Mouse (Mus musculus) limb, embryonic 15.5 days (tissue): ENCODE data around the gene Mtor. TPM values are rescaled to one million over a fixed set of nuclear protein-coding genes. Genes with fewer than 3 reads are reported as not detected.
A peak's percentile ranks its signal among the peaks of the same experiment; 100 is the strongest.

Source experiments
- ATAC-seq: fragments of 200-750 bp; cut with Nextera tagmentation; 2 replicates; pipeline ENCODE4 v1.8.0; 2017; ENCODE audit warnings: low read depth, moderate TSS enrichment; ENCODE audit not compliant: insufficient number of reproducible peaks, low FRiP score, low TSS enrichment
- H3K27ac ChIP-seq: fragments of 300-500 bp; sonication (generic); 2 replicates; pipeline ENCODE4 v1.5.1; 2015; ENCODE audit warnings: moderate library complexity, mild to moderate bottlenecking, inconsistent platforms
- H3K27me3 ChIP-seq: fragments of 300-500 bp; sonication (generic); 2 replicates; pipeline ENCODE4 v1.6.1; 2015; ENCODE audit warnings: inconsistent platforms
- H3K36me3 ChIP-seq: fragments of 300-500 bp; sonication (generic); 2 replicates; pipeline ENCODE4 v1.6.1; 2015; ENCODE audit warnings: inconsistent platforms
- H3K4me1 ChIP-seq: fragments of 300-500 bp; sonication (generic); 2 replicates; pipeline ENCODE4 v1.6.1; 2015; ENCODE audit warnings: inconsistent platforms
- H3K4me2 ChIP-seq: fragments of 300-500 bp; sonication (generic); 2 replicates; pipeline ENCODE4 v1.6.1; 2015; ENCODE audit warnings: mild to moderate bottlenecking, inconsistent platforms
- H3K4me3 ChIP-seq: fragments of 300-500 bp; sonication (generic); 2 replicates; pipeline ENCODE4 v1.5.1; 2015; ENCODE audit warnings: mild to moderate bottlenecking, inconsistent platforms
- H3K9ac ChIP-seq: fragments of 300-500 bp; sonication (generic); 2 replicates; pipeline ENCODE4 v1.6.1; 2015; ENCODE audit warnings: inconsistent platforms
- H3K9me3 ChIP-seq: fragments of 300-500 bp; sonication (generic); 2 replicates; pipeline ENCODE4 v1.6.1; 2016; ENCODE audit warnings: inconsistent platforms
- WGBS: fragments of 180-500 bp; shearing (Covaris S2); methylation state at CpG from one replicate; pipeline ENCODE4 v1.1.7; 2015; 5-methylcytosine and 5-hydroxymethylcytosine counted together
- polyA plus RNA-seq: library from polyadenylated mRNA; unstranded; fragments of >200 nt; fragmentation: Nextera tagmentation; extraction: Ambion mirVana; gene quantifications from 2 replicates; pipeline ENCODE4 v1.2.1, GENCODE M21; 2015

The Mtor gene
- 13.6 and 13.8 TPM in 2 replicates for polyA plus RNA-seq

DNA sequence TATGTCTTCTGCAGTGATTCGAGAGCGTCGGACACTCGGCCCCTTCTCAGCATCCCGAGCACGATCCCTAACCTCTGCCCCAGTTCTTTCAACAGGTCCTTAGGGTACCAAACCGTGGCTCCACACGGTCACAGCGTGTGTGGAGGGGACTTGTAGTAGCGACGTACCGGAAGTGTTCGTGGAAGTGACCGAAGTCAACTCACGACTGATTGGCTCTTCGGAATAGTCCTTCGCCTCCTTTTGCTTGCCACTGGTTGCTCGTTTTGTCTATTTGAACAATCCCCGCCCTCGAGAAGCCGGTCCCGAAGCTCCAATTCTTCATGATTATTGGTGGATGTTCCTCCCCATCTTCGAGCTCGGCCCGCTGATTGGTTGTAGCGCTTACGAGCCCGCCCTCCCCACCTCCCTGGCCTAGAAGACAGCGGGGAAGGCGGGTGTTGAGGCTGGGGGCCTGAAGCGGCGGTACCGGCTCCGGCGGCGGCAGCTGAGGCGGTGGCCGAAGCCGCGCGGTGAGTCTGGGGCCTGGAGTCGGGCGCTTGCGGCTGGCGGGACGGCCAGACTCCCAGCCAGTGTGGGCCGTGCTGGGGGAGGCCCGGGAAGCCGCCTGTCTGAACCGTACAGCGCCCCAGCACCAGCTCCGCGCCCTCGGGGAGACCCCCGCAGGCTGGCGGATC is at the start of gene Mtor:
Gene Mtor (plus strand): TSS at position 433 of the 674 bp plus-strand sequence.
- peak; percentile 97 for ATAC-seq
- under 1% methylated on average over 56 of the region's 56 CpGs for WGBS

DNA sequence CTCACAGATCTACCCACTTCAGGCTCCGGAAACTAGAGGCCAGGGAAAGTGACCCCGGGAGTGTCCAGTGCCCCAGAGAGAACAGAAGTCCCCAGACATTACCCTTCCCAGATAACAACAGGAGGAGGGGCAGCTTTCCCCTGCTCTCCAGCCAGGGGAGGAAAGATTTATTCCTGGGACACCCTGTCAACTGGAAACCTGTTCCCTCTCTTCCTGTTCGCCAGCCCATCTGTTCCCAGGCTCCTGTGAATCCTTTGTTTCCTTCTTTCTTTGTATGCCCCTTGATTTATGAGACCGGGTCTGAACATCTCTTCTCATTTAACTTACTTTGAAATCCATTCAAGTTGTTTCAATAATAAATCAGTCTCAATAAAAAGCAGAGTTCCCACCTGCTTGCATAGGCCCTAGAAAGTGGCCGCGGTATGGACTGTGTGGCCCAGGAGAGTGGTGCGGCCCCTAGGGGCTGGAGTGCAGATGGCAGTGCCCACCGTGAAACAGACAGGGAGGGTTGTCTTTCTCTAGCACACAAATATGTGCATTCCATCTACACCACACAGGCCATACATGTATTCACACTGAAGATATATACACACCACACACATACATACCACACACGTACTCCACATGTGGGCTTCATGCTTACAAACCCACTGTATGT is 48.8 kb upstream of the Mtor start:
- Histone ChIP-seq H3K36me3 (no peaks in the 10 kb centered on the region), H3K9ac (no peak overlapping the region), H3K27ac (no peak overlapping the region), H3K27me3 (peaks cover 31% of the 10 kb centered on the region), H3K4me1 (peaks cover 6% of the 10 kb centered on the region), H3K4me2 (no peak overlapping the region), H3K9me3 (no peaks in the 10 kb centered on the region), H3K4me3 (no peak overlapping the region)
- 38% methylated on average over 9 of the region's 9 CpGs for WGBS
- ATAC-seq = no peak

More for the DNA sequence above, at the start of gene Mtor:
- H3K27me3 ChIP-seq = no peaks in the 10 kb centered on the region
- H3K27ac ChIP-seq = peak within 1 kb of the TSS; percentile 61
- H3K4me2 ChIP-seq = peak within 1 kb of the TSS; percentile 78
- peak within 1 kb of the TSS; percentile 99 for H3K4me3 ChIP-seq
- no peaks in the 10 kb centered on the region for H3K9me3 ChIP-seq
- peaks cover 13% of the 10 kb centered on the region for H3K36me3 ChIP-seq
- peaks cover 25% of the 10 kb centered on the region for H3K4me1 ChIP-seq
- H3K9ac ChIP-seq = peak within 1 kb of the TSS; percentile 83

DNA sequence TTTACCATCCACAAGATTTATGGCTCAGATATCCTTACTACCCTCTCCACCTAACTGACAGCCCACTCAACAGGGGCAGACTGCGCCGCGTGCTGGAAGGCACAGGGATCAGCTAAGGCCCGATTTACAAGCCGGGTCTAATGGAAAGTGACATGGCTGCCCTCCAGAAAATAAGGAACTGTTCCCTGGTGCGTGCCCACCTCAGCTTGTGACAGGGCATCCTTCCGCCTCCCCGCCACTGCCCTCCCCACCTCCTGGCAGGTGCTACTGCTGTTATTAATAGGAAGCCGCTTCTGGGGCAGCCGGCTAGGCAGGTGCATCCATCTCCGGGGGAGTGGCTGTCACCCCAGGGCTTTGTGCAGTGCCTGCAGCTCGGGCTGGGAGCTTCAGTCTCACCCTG is 45.0 kb upstream of the Mtor start:
- H3K36me3 ChIP-seq = no peaks in the 10 kb centered on the region
- no peak overlapping the region for H3K9ac ChIP-seq
- H3K4me3 ChIP-seq = no peak overlapping the region
- H3K9me3 ChIP-seq = no peaks in the 10 kb centered on the region
- H3K4me1 ChIP-seq = peaks cover 19% of the 10 kb centered on the region
- no peak overlapping the region for H3K4me2 ChIP-seq
- H3K27ac ChIP-seq = no peak overlapping the region
- 11% methylated on average over 12 of the region's 12 CpGs for WGBS
- H3K27me3 ChIP-seq = peaks cover 64% of the 10 kb centered on the region
- no peak for ATAC-seq

DNA sequence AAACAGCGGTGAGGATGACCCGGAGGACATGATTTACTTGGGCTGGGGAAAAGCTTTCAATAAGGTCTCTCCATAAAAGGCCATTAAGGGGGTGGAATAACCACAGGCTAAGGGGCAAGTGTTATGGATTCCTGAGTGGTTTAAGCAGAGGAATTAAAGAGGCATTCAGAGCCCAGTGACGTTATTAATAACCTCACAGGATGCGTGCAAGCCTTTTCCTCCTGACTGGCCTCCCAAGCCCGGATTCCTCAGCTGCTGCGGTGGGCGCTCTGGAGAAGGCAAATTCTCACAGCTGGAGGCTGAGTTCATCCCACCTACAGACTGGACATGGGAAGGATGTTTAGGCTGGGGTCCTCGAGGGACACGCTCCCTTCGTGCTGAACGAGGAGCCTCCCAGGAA is 43.7 kb upstream of the Mtor start:
- peak overlapping the region; percentile 25 for H3K4me2 ChIP-seq
- no peak for ATAC-seq
- no peaks in the 10 kb centered on the region for H3K36me3 ChIP-seq
- H3K4me3 ChIP-seq = no peak overlapping the region
- no peak overlapping the region for H3K27ac ChIP-seq
- 3% methylated on average over 11 of the region's 11 CpGs for WGBS
- no peak overlapping the region for H3K9ac ChIP-seq
- no peaks in the 10 kb centered on the region for H3K9me3 ChIP-seq
- H3K27me3 ChIP-seq = peaks cover 65% of the 10 kb centered on the region
- H3K4me1 ChIP-seq = peaks cover 19% of the 10 kb centered on the region

DNA sequence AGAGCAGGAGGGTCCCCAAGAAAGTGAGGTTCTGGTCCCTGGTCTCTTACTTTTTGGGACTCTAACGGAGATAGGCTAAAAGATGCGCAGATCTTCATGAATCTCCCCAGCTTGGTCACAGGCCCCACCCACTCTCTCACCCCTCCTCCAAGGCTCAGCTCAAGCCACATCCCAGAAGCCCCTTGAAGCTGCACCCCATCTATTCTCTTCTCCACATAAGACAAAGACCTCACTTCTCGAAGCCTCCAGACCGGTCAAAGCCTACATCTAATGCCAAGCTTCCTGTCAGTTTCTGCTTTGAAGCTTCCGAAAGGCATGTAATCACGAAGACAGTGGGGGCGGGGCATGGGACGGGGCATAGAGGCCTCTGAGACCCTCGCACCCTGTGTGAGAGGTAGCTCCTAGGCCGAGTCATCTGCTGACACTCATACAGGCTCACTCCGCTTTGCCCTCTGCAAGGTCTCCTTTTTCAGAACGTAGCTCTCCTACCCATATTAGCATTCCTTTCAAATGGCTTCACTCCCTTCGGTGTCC is 43.1 kb upstream of the Mtor start:
- H3K27ac ChIP-seq = no peak overlapping the region
- no peaks in the 10 kb centered on the region for H3K9me3 ChIP-seq
- H3K4me1 ChIP-seq = peaks cover 19% of the 10 kb centered on the region
- no peak overlapping the region for H3K9ac ChIP-seq
- H3K27me3 ChIP-seq = peaks cover 65% of the 10 kb centered on the region
- WGBS = 9% methylated on average over 13 of the region's 13 CpGs
- no peaks in the 10 kb centered on the region for H3K36me3 ChIP-seq
- H3K4me3 ChIP-seq = no peak overlapping the region
- peak overlapping the region; percentile 25 for H3K4me2 ChIP-seq
- no peak for ATAC-seq

DNA sequence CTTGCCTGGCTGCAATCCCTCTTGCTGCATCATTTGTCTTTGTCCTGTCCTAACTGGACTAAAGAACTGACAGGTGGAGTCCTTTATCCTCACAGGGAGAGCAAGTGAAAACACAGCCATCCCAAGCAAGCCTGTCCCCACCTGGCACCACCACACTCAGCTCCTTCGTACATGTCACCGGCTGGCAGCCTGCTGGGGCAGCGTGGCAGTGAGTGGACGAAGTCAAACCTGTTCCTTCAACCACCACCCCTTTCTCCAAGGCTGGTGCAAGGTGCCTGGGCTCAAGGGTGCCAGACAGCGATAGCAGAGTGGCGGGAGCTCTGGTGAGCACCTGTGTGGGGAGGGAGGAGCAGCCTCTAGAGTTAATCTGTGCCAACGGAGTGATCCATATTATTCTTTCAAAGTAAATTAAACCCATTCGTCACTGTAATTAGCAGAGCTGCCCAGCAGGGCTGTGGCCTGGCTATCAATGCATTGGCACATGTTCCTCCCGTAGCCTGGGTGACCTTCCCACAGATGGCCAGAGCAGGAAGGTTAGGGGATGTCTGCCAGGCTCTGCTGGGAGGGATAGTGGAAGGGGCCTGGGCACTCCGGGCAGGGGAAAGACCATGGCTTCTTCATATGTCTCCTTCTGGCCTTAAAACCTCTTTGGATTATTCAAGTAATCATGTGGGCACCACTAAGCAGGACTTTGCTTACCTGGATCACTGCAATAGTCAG is 40.0 kb upstream of the Mtor start:
- H3K9me3 ChIP-seq = no peaks in the 10 kb centered on the region
- 64% methylated on average over 10 of the region's 10 CpGs for WGBS
- ATAC-seq = no peak
- H3K4me1 ChIP-seq = peaks cover 19% of the 10 kb centered on the region
- H3K4me2 ChIP-seq = no peak overlapping the region
- no peak overlapping the region for H3K27ac ChIP-seq
- H3K27me3 ChIP-seq = peaks cover 46% of the 10 kb centered on the region
- no peak overlapping the region for H3K4me3 ChIP-seq
- H3K36me3 ChIP-seq = no peaks in the 10 kb centered on the region
- no peak overlapping the region for H3K9ac ChIP-seq

DNA sequence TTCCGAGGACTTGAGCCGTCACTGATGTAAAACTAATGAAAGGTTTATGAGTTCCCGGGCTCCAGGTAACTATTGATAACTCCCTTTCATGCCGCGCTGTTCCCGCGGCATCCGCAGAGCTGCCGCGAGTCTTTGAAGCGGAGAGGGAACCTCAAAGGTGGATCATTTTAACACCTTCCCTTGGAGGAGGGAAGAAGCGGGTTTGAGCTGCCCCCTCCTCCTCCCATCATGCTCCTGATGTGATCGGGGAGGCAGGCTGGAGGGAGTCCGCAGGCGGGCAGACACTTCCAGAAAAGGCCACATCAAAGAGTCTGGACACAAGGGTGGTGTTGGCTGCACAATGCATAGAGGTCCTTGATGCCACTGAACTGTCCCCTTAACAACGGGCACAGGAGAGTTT is 32.8 kb upstream of the Mtor start:
- no peaks in the 10 kb centered on the region for H3K36me3 ChIP-seq
- no peak for ATAC-seq
- peaks cover 30% of the 10 kb centered on the region for H3K27me3 ChIP-seq
- 3% methylated on average over 16 of the region's 16 CpGs for WGBS
- peaks cover 7% of the 10 kb centered on the region; the same call in 1 of the 2 replicates for H3K4me1 ChIP-seq
- H3K4me2 ChIP-seq = peak overlapping the region; percentile 15; the same call in 1 of the 2 replicates
- H3K27ac ChIP-seq = no peak overlapping the region
- no peak overlapping the region for H3K4me3 ChIP-seq
- no peaks in the 10 kb centered on the region for H3K9me3 ChIP-seq
- H3K9ac ChIP-seq = no peak overlapping the region

DNA sequence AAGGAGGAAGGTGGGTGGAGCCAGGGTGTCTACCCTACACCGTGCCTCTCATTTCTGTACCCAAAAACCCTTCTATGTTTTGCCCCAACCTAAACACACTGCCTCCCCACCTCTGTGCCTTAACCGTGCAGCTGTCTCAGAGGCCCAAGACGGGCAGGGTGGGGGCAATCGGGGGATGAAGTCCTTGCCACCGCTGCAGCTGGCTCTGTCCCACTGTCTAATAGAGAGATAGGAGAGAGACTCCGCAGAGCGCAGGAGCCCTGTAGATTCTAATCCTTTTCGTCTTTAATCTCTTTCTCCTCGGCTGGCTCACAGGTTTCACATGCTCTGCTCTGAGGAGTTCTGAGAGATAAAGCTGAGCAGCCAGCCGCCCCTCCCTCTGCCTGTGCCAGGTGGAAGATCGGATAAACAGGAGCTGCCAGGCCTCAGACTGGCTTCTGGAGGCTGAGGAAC is 31.3 kb upstream of the Mtor start:
- 50% methylated on average over 11 of the region's 11 CpGs for WGBS
- no peaks in the 10 kb centered on the region for H3K9me3 ChIP-seq
- H3K4me3 ChIP-seq = no peak overlapping the region
- peaks cover 30% of the 10 kb centered on the region for H3K27me3 ChIP-seq
- no peaks in the 10 kb centered on the region for H3K36me3 ChIP-seq
- no peak overlapping the region for H3K9ac ChIP-seq
- peaks cover 7% of the 10 kb centered on the region; the same call in 1 of the 2 replicates for H3K4me1 ChIP-seq
- H3K4me2 ChIP-seq = no peak overlapping the region
- ATAC-seq = no peak
- no peak overlapping the region for H3K27ac ChIP-seq

DNA sequence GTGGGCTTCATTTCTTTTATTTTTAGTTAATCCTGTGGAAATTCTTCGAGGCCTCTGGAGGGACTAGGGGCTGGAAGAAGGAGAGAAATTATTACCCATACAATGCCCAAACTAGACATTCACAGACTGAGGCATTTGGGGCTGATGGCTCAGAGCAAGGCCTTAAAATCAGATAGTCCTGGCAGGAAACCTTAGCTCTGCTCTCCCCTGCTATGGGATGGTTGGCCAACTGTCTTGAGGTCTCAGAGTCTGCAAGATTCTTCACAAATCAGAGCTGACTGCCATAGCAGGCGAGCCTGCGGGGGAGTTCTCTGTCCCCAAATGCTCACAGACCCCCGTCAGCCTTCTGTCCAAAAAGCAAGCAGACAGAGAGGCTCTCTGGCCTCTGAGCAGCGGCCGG is 30.9 kb upstream of the Mtor start:
- Histone ChIP-seq H3K27me3 (peaks cover 30% of the 10 kb centered on the region), H3K27ac (no peak overlapping the region), H3K9ac (no peak overlapping the region), H3K36me3 (no peaks in the 10 kb centered on the region), H3K4me2 (no peak overlapping the region), H3K4me3 (no peak overlapping the region), H3K4me1 (peaks cover 7% of the 10 kb centered on the region; the same call in 1 of the 2 replicates), H3K9me3 (no peaks in the 10 kb centered on the region)
- WGBS = 44% methylated on average over 6 of the region's 6 CpGs
- no peak for ATAC-seq

DNA sequence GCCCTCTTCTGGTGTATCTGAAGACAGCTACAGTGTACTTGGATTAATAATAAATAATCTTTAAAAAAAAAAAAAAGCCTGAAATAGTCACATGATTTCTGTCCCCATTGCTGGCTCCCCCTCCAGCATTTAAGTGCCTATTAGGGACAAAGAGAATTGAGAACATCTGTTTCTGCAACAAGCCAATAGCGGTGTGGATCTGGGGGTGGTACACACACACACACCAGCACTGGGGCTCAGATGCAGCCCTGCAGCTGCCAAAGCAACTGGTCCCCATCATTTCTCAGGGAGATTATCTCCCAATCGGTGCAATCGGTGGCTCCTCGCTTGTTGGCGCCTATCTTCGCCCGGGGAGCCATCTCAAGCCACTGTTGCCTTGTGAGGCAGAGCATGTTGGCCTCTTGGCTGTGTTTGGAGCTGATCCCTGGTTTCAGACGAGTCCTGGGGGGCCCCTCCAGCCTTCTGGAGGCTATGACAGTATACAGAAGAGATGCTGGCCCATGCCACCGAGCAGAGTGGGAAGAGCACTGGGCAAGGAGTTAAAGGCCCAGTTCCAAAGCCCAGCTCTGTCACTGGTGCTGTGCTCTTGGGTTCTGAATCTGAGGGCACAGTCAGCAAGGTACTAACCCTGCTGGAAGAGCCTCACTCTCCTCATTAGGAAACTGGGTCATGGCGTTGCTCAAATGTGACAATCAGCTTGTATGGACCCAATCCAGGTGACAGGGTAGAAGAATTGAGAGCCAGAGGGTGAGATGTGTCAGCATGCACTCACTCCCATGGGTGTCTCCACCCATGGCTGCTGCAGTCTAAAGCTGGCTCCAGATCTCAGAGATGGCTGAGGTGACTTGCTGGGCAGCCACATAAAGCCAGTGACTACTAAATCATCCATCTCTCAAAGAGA is 21.2 kb upstream of the Mtor start:
- H3K4me3 ChIP-seq = no peak overlapping the region

DNA sequence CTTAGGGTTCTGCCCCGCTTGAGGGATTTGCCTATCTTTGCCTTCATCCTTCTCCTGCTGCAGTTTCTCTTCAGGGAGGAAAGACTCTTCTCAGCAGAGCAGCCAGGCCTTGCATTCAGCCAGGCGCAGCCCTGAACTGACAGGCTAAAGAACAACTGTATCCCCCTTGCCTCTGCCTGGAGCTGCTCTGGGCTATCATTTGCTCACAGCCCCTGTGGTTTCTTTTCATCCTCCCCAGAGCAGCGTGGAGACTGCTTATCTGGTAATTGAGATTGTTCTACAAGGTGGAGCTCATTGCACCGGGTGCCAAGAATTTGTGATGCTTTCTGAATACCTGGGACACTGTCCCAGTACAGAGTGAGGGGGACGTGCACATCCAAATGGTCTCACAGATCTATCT is 19.9 kb upstream of the Mtor start:
- 76% methylated on average over 5 of the region's 5 CpGs for WGBS
- H3K4me3 ChIP-seq = no peak overlapping the region
- no peaks in the 10 kb centered on the region for H3K4me1 ChIP-seq
- H3K36me3 ChIP-seq = no peaks in the 10 kb centered on the region
- no peaks in the 10 kb centered on the region for H3K9me3 ChIP-seq
- no peaks in the 10 kb centered on the region for H3K27me3 ChIP-seq
- no peak overlapping the region for H3K27ac ChIP-seq
- no peak for ATAC-seq
- no peak overlapping the region for H3K4me2 ChIP-seq
- H3K9ac ChIP-seq = no peak overlapping the region

More for the DNA sequence above, 21.2 kb upstream of the Mtor start:
- Histone ChIP-seq H3K4me2 (no peak overlapping the region), H3K4me1 (no peaks in the 10 kb centered on the region), H3K27me3 (no peaks in the 10 kb centered on the region), H3K9me3 (no peaks in the 10 kb centered on the region), H3K9ac (no peak overlapping the region), H3K36me3 (no peaks in the 10 kb centered on the region), H3K27ac (no peak overlapping the region)
- no peak for ATAC-seq
- WGBS = 59% methylated on average over 10 of the region's 10 CpGs
